In the genomic region with DNA sequence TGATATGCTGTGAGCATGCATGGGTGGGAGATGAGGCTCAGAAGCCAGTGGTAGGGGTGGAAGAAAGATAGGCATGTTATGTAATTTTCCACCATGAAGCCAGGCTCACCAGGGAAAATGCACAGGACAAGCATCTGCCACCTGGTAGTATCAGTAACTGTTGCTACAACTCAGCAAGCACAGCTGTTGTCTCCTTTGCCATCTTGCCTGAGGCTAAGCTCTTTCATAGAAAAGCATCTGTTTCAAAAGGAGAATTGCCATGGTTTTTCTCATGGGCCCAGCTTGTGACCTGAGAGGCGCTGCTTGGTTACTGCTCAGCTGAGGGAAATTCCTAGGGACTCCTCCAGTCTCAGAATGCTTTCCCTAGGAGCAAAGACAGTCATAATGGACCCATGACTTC, we compare ENCODE assay signal across 29 mouse cellular contexts. TPM values are rescaled to one million over a fixed set of nuclear protein-coding genes. Genes with fewer than 3 reads are reported as not detected.
DNase-seq lines count a peak whose midpoint lies in the region; ATAC-seq lines count a peak whose summit lies in the region.
"Had no signal": no experiment of that assay in that cellular context is flagged by ENCODE, and none has a peak within 500 bp of the region (broad histone marks: within the 10 kb centered on the region; RNA-seq: fewer than 3 reads in every experiment).

No protein-coding gene starts in this region.

- no peak for ATAC-seq in hindbrain, embryonic 14.5 days (ENCODE audit: low FRiP score)
- no peak for ATAC-seq in hindbrain, embryonic 16.5 days
- no peak for ATAC-seq in midbrain, embryonic 11.5 days (ENCODE audit: low FRiP score)
- no peak for ATAC-seq in midbrain, embryonic 13.5 days
- no peak for ATAC-seq in frontal cortex, adult (ENCODE audit: low TSS enrichment)
- ATAC-seq: CD4-positive, CD25-positive, alpha-beta regulatory T cell, adult 4 months; forebrain, embryonic 14.5 days; inflammation-experienced regulatory T-cells, adult 6 months had no signal

- H3K4me1 ChIP-seq in hindbrain, embryonic 14.5 days (replicated peaks; ENCODE audit: control insufficient read depth, insufficient read depth, low read length): 0 out of 2 replicates have a peak, but pooled peaks cover 8% of the 10 kb centered on the region
- H3K4me1 ChIP-seq in hindbrain, embryonic 16.5 days (ENCODE audit: control insufficient read depth, insufficient read depth, low read depth, low read length): peaks cover 2% of the 10 kb centered on the region
- H3K4me1 ChIP-seq in midbrain, embryonic 11.5 days (ENCODE audit: control insufficient read depth, insufficient read depth, low read length): peaks cover 6% of the 10 kb centered on the region; the same call in 1 of the 2 replicates
- H3K4me1 ChIP-seq in midbrain, embryonic 13.5 days (replicated peaks): peaks cover 9% of the 10 kb centered on the region
- H3K4me1 ChIP-seq: neural tube, embryonic 12.5 days had no signal

- H3K4me3 ChIP-seq in hindbrain, embryonic 14.5 days (replicated peaks; ENCODE audit: low read length): no peak overlapping the region
- no peak overlapping the region for H3K4me3 ChIP-seq in hindbrain, embryonic 16.5 days (ENCODE audit: low read length)
- no peak overlapping the region for H3K4me3 ChIP-seq in midbrain, embryonic 11.5 days (ENCODE audit: low read depth, low read length)
- no peak overlapping the region for H3K4me3 ChIP-seq in midbrain, embryonic 13.5 days (replicated peaks)
- H3K4me3 ChIP-seq: heart, adult 2 months; heart, embryonic 12.5 days; limb, embryonic 12.5 days; lung, embryonic 15.5 days; midbrain, embryonic 10.5 days; neural tube, embryonic 12.5 days; stomach, embryonic 15.5 days had no signal

- DNase-seq in hindbrain, embryonic 14.5 days (ENCODE audit: low spot score): peak; percentile 36
- peak; percentile 83 for DNase-seq in midbrain, embryonic 11.5 days (ENCODE audit: low spot score, missing footprints)
- peak; percentile 34 for DNase-seq in brain, adult 2 months (ENCODE audit: low read depth, low spot score)
- peak; percentile 24 for DNase-seq in embryo, embryonic 11 days
- DNase-seq in gastrocnemius, postnatal 25 days: no peak
- DNase-seq: adrenal gland, adult 2 months; adrenal gland, postnatal 36 days; cerebellum, adult 8-10 months; cerebellum, postnatal 25 days; heart, adult 2 months; kidney, adult 11 months; kidney, postnatal 36 days; layer of hippocampus, postnatal 36 days; right cerebral cortex, postnatal 25 days had no signal

- no peaks in the 10 kb centered on the region for H3K36me3 ChIP-seq in hindbrain, embryonic 14.5 days (replicated peaks; ENCODE audit: control insufficient read depth, insufficient read depth)
- no peaks in the 10 kb centered on the region for H3K36me3 ChIP-seq in hindbrain, embryonic 16.5 days (ENCODE audit: control insufficient read depth, insufficient read depth, low read length)
- H3K36me3 ChIP-seq in midbrain, embryonic 11.5 days (ENCODE audit: control insufficient read depth, insufficient read depth, low read length): no peaks in the 10 kb centered on the region
- H3K36me3 ChIP-seq in midbrain, embryonic 13.5 days: no peaks in the 10 kb centered on the region
- H3K36me3 ChIP-seq: heart, embryonic 12.5 days; limb, embryonic 12.5 days; lung, embryonic 15.5 days; midbrain, embryonic 10.5 days; neural tube, embryonic 12.5 days; stomach, embryonic 15.5 days had no signal

- peaks cover 6% of the 10 kb centered on the region; the same call in 1 of the 2 replicates for H3K27me3 ChIP-seq in hindbrain, embryonic 14.5 days (ENCODE audit: control insufficient read depth, insufficient read depth, low read length)
- H3K27me3 ChIP-seq in hindbrain, embryonic 16.5 days (replicated peaks; ENCODE audit: control insufficient read depth, insufficient read depth, low read length): peaks cover 10% of the 10 kb centered on the region; the same call in 1 of the 2 replicates
- H3K27me3 ChIP-seq in midbrain, embryonic 11.5 days (ENCODE audit: control insufficient read depth, insufficient read depth, low read length): no peaks in the 10 kb centered on the region
- peaks cover 11% of the 10 kb centered on the region for H3K27me3 ChIP-seq in midbrain, embryonic 13.5 days
- H3K27me3 ChIP-seq: neural tube, embryonic 12.5 days; stomach, embryonic 15.5 days had no signal

- no peak overlapping the region for H3K9ac ChIP-seq in hindbrain, embryonic 14.5 days
- H3K9ac ChIP-seq in hindbrain, embryonic 16.5 days (ENCODE audit: low read depth, low read length): no peak overlapping the region
- H3K9ac ChIP-seq in midbrain, embryonic 11.5 days (ENCODE audit: low read length): no peak overlapping the region
- no peak overlapping the region for H3K9ac ChIP-seq in midbrain, embryonic 13.5 days (replicated peaks)
- H3K9ac ChIP-seq: heart, embryonic 12.5 days; limb, embryonic 12.5 days; lung, embryonic 15.5 days; neural tube, embryonic 12.5 days; stomach, embryonic 15.5 days had no signal

- H3K27ac ChIP-seq in hindbrain, embryonic 14.5 days: no peak overlapping the region
- no peak overlapping the region for H3K27ac ChIP-seq in hindbrain, embryonic 16.5 days (ENCODE audit: low read depth, low read length)
- H3K27ac ChIP-seq in midbrain, embryonic 11.5 days (ENCODE audit: low read depth, low read length): no peak overlapping the region
- H3K27ac ChIP-seq in midbrain, embryonic 13.5 days: no peak overlapping the region
- H3K27ac ChIP-seq: heart, adult 2 months; limb, embryonic 12.5 days; lung, embryonic 15.5 days; midbrain, embryonic 10.5 days; neural tube, embryonic 12.5 days; stomach, embryonic 15.5 days had no signal

- H3K9me3 ChIP-seq in hindbrain, embryonic 14.5 days (ENCODE audit: control insufficient read depth, low read length): no peaks in the 10 kb centered on the region
- H3K9me3 ChIP-seq in hindbrain, embryonic 16.5 days (ENCODE audit: control insufficient read depth, low read length): no peaks in the 10 kb centered on the region
- H3K9me3 ChIP-seq in midbrain, embryonic 11.5 days (ENCODE audit: control insufficient read depth, low read length): no peaks in the 10 kb centered on the region
- no peaks in the 10 kb centered on the region for H3K9me3 ChIP-seq in midbrain, embryonic 13.5 days
- H3K9me3 ChIP-seq: heart, embryonic 12.5 days; limb, embryonic 12.5 days; lung, embryonic 15.5 days; midbrain, embryonic 10.5 days; neural tube, embryonic 12.5 days; stomach, embryonic 15.5 days had no signal

- no peak overlapping the region for H3K4me2 ChIP-seq in hindbrain, embryonic 14.5 days (replicated peaks)
- no peak overlapping the region for H3K4me2 ChIP-seq in hindbrain, embryonic 16.5 days (ENCODE audit: low read length)
- no peak overlapping the region for H3K4me2 ChIP-seq in midbrain, embryonic 11.5 days
- H3K4me2 ChIP-seq in midbrain, embryonic 13.5 days (replicated peaks): no peak overlapping the region
- H3K4me2 ChIP-seq: heart, embryonic 12.5 days; limb, embryonic 12.5 days; liver, embryonic 11.5 days; lung, embryonic 15.5 days; neural tube, embryonic 12.5 days; stomach, embryonic 15.5 days had no signal

- WGBS in hindbrain, embryonic 14.5 days: 50% methylated on average over 1 of the region's 1 CpGs
- WGBS in hindbrain, embryonic 16.5 days: 52% methylated on average over 1 of the region's 1 CpGs
- 88% methylated on average over 1 of the region's 1 CpGs for WGBS in midbrain, embryonic 11.5 days
- 54% methylated on average over 1 of the region's 1 CpGs for WGBS in midbrain, embryonic 13.5 days

RNA-seq across cellular contexts. Expression of gene Iyd, which starts 3.7 kb away (rescaled TPM):
- polyA plus RNA-seq in hindbrain, embryonic 14.5 days (2014; fragmentation: Nextera tagmentation; extraction: Ambion mirVana): 0.32 and 0.77 TPM in 2 replicates
- polyA plus RNA-seq in hindbrain, embryonic 16.5 days (2015; fragmentation: Nextera tagmentation; extraction: Ambion mirVana): 0.68 and 0.87 TPM in 2 replicates
- not detected in 2 replicates for polyA plus RNA-seq in midbrain, embryonic 11.5 days (2014; fragmentation: Nextera tagmentation; extraction: Ambion mirVana)
- 0.44 TPM in 1 of 2 replicates, not detected in the other for polyA plus RNA-seq in midbrain, embryonic 13.5 days (2015; fragmentation: Nextera tagmentation; extraction: Ambion mirVana)
- total RNA-seq in gastrocnemius, postnatal 25 days (2021): not detected
- total RNA-seq: adrenal gland, postnatal 36 days; heart, adult 2 months; hematopoietic stem cell, adult 5-6 weeks; megakaryocyte progenitor cell, adult 5-6 weeks had no signal
- polyA plus RNA-seq: CD4-positive, CD25-positive, alpha-beta regulatory T cell, adult 4 months; heart, adult 2 months; inflammation-experienced regulatory T-cells, adult 6 months; limb, embryonic 12.5 days; midbrain, embryonic 10.5 days; neural tube, embryonic 12.5 days had no signal
